Mouse (Mus musculus) bone marrow, adult 2 months (tissue): Measurements from ENCODE around the gene Gas6.

Experiments
- CTCF ChIP-seq: fragments of 200-500 bp; IDR thresholded peaks from 2 replicates; pipeline ENCODE4 v1.5.1; 2011; ENCODE audit warnings: low read length, control low read depth; ENCODE audit not compliant: control insufficient read depth, insufficient read depth
- POLR2A ChIP-seq: fragments of 200-500 bp; IDR thresholded peaks from 2 replicates; pipeline ENCODE4 v1.6.1; 2011; ENCODE audit warnings: low read depth, mild to moderate bottlenecking, control low read depth, low read length, borderline replicate concordance; ENCODE audit not compliant: control insufficient read depth

DNA sequence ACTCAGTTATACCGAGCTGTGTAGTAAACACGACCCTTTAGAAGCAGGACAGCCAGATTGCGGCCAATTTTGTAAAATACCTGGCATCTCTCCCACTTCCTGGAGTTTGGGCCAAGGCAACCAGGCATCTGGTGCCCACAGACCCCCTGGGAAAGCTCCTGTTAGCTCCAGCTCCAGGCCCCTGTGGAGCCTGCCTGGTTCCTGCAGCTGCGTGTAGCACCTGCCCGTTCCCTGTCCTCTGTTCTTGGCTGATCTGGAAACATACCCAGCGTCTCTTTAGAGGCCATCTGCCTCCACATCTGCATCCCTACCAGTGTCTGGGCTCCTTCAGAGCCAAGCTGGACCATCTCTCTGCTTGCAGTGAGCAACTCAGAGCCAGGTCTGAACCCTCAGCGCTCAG, 63.9 kb downstream of the Gas6 start:
- no peak for TF ChIP-seq CTCF
- TF ChIP-seq POLR2A = no peak
